In genomic region chr1:179485784-179486540, GRCm38 (mm10) we compare ENCODE assay signal across 16 mouse cellular contexts. TPM values are rescaled to one million over a fixed set of nuclear protein-coding genes. Genes with fewer than 3 reads are reported as not detected.
DNase-seq lines count a peak whose midpoint lies in the region; ATAC-seq lines count a peak whose summit lies in the region.
"Had no signal": no experiment of that assay in that cellular context is flagged by ENCODE, and none has a peak within 500 bp of the region (broad histone marks: within the 10 kb centered on the region; RNA-seq: fewer than 3 reads in every experiment).

No protein-coding gene starts in this region.

- 0 out of 2 replicates have a peak overlapping the region, but pooled peaks have one; percentile 13 for H3K9ac ChIP-seq in forebrain, embryonic 16.5 days (replicated peaks; ENCODE audit: low read depth, low read length)
- no peak overlapping the region for H3K9ac ChIP-seq in forebrain, embryonic 13.5 days
- H3K9ac ChIP-seq in hindbrain, embryonic 16.5 days (ENCODE audit: low read depth, low read length) = no peak overlapping the region
- no peak overlapping the region for H3K9ac ChIP-seq in hindbrain, embryonic 11.5 days (ENCODE audit: low read depth, low read length)
- H3K9ac ChIP-seq: liver, embryonic 15.5 days had no signal

- no peaks in the 10 kb centered on the region for H3K9me3 ChIP-seq in forebrain, embryonic 16.5 days (ENCODE audit: control insufficient read depth, low read length)
- peaks cover 3% of the 10 kb centered on the region for H3K9me3 ChIP-seq in forebrain, embryonic 13.5 days (replicated peaks)
- H3K9me3 ChIP-seq in hindbrain, embryonic 16.5 days (ENCODE audit: control insufficient read depth, low read length) = no peaks in the 10 kb centered on the region
- no peaks in the 10 kb centered on the region for H3K9me3 ChIP-seq in hindbrain, embryonic 11.5 days (ENCODE audit: control insufficient read depth, low read length)
- H3K9me3 ChIP-seq in embryonic facial prominence, embryonic 10.5 days = no peaks in the 10 kb centered on the region
- H3K9me3 ChIP-seq: liver, embryonic 15.5 days had no signal

- H3K4me2 ChIP-seq in forebrain, embryonic 16.5 days (ENCODE audit: low read length) = no peak overlapping the region
- H3K4me2 ChIP-seq in forebrain, embryonic 13.5 days = no peak overlapping the region
- H3K4me2 ChIP-seq in hindbrain, embryonic 16.5 days (ENCODE audit: low read length) = no peak overlapping the region
- H3K4me2 ChIP-seq in hindbrain, embryonic 11.5 days (replicated peaks; ENCODE audit: low read depth, low read length) = no peak overlapping the region
- H3K4me2 ChIP-seq: liver, embryonic 15.5 days had no signal

- DNase-seq in hindbrain, embryonic 11.5 days (ENCODE audit: low spot score) = no peak
- DNase-seq in 416B (ENCODE audit: low read depth) = peak; percentile 41
- no peak for DNase-seq in embryonic facial prominence, embryonic 10.5 days (ENCODE audit: low spot score)
- DNase-seq in urinary bladder, postnatal 4 days (ENCODE audit: low spot score in 2 of 2) = no peak
- DNase-seq in spleen, postnatal 36 days (ENCODE audit: low spot score in 2 of 2) = no peak
- DNase-seq: adrenal gland, postnatal 36 days; B cell, adult 2 months; cerebellum, postnatal 36 days; gastrocnemius, postnatal 36 days; kidney, postnatal 14 days; left cerebral cortex, postnatal 4 days; right cerebral cortex, adult 18-20 months had no signal

- no peaks in the 10 kb centered on the region for H3K36me3 ChIP-seq in forebrain, embryonic 16.5 days (ENCODE audit: control insufficient read depth, insufficient read depth)
- no peaks in the 10 kb centered on the region for H3K36me3 ChIP-seq in forebrain, embryonic 13.5 days (ENCODE audit: poor library complexity, severe bottlenecking)
- no peaks in the 10 kb centered on the region for H3K36me3 ChIP-seq in hindbrain, embryonic 16.5 days (ENCODE audit: control insufficient read depth, insufficient read depth, low read length)
- H3K36me3 ChIP-seq in hindbrain, embryonic 11.5 days (ENCODE audit: control insufficient read depth, insufficient read depth, low read length) = no peaks in the 10 kb centered on the region
- H3K36me3 ChIP-seq in embryonic facial prominence, embryonic 10.5 days (replicated peaks) = no peaks in the 10 kb centered on the region
- H3K36me3 ChIP-seq: liver, embryonic 15.5 days had no signal

- 15% methylated on average over 3 of the region's 3 CpGs for WGBS in forebrain, embryonic 16.5 days
- WGBS in forebrain, embryonic 13.5 days = 24% methylated on average over 3 of the region's 3 CpGs
- WGBS in hindbrain, embryonic 16.5 days = 19% methylated on average over 3 of the region's 3 CpGs
- WGBS in hindbrain, embryonic 11.5 days = 32% methylated on average over 3 of the region's 3 CpGs
- 51% methylated on average over 3 of the region's 3 CpGs for WGBS in embryonic facial prominence, embryonic 10.5 days

- H3K27me3 ChIP-seq in forebrain, embryonic 16.5 days (replicated peaks; ENCODE audit: control insufficient read depth, insufficient read depth, low read length) = no peaks in the 10 kb centered on the region
- H3K27me3 ChIP-seq in forebrain, embryonic 13.5 days = no peaks in the 10 kb centered on the region
- H3K27me3 ChIP-seq in hindbrain, embryonic 16.5 days (replicated peaks; ENCODE audit: control insufficient read depth, insufficient read depth, low read length) = no peaks in the 10 kb centered on the region
- no peaks in the 10 kb centered on the region for H3K27me3 ChIP-seq in hindbrain, embryonic 11.5 days (ENCODE audit: control insufficient read depth, insufficient read depth, low read length)
- H3K27me3 ChIP-seq in embryonic facial prominence, embryonic 10.5 days (replicated peaks; ENCODE audit: low read depth, poor library complexity, severe bottlenecking) = no peaks in the 10 kb centered on the region
- H3K27me3 ChIP-seq: liver, embryonic 15.5 days had no signal

- 0 out of 2 replicates have a peak, but pooled peaks cover 5% of the 10 kb centered on the region for H3K4me1 ChIP-seq in forebrain, embryonic 16.5 days (replicated peaks; ENCODE audit: control insufficient read depth, insufficient read depth, low read length)
- peaks cover 8% of the 10 kb centered on the region for H3K4me1 ChIP-seq in forebrain, embryonic 13.5 days
- peaks cover 1% of the 10 kb centered on the region; the same call in 1 of the 2 replicates for H3K4me1 ChIP-seq in hindbrain, embryonic 16.5 days (ENCODE audit: control insufficient read depth, insufficient read depth, low read depth, low read length)
- H3K4me1 ChIP-seq in hindbrain, embryonic 11.5 days (replicated peaks; ENCODE audit: control insufficient read depth, insufficient read depth, low read length) = no peaks in the 10 kb centered on the region
- peaks cover 12% of the 10 kb centered on the region for H3K4me1 ChIP-seq in embryonic facial prominence, embryonic 10.5 days
- H3K4me1 ChIP-seq: liver, embryonic 15.5 days had no signal

- no peak overlapping the region for H3K4me3 ChIP-seq in forebrain, embryonic 16.5 days (replicated peaks; ENCODE audit: low read length)
- H3K4me3 ChIP-seq in forebrain, embryonic 13.5 days = no peak overlapping the region
- no peak overlapping the region for H3K4me3 ChIP-seq in hindbrain, embryonic 16.5 days (ENCODE audit: low read length)
- H3K4me3 ChIP-seq in hindbrain, embryonic 11.5 days (ENCODE audit: low read depth, low read length) = no peak overlapping the region
- H3K4me3 ChIP-seq in embryonic facial prominence, embryonic 10.5 days = no peak overlapping the region
- H3K4me3 ChIP-seq: liver, embryonic 15.5 days had no signal

- no peak for ATAC-seq in forebrain, embryonic 16.5 days
- ATAC-seq in forebrain, embryonic 13.5 days = no peak
- no peak for ATAC-seq in hindbrain, embryonic 16.5 days
- ATAC-seq in hindbrain, embryonic 11.5 days (ENCODE audit: low FRiP score) = no peak

- no peak overlapping the region for H3K27ac ChIP-seq in forebrain, embryonic 16.5 days (ENCODE audit: low read length)
- H3K27ac ChIP-seq in forebrain, embryonic 13.5 days = no peak overlapping the region
- H3K27ac ChIP-seq in hindbrain, embryonic 16.5 days (ENCODE audit: low read depth, low read length) = peak overlapping the region; percentile 23; the same call in 1 of the 2 replicates
- H3K27ac ChIP-seq in hindbrain, embryonic 11.5 days (ENCODE audit: low read depth, low read length) = no peak overlapping the region
- peak overlapping the region; percentile 51 for H3K27ac ChIP-seq in embryonic facial prominence, embryonic 10.5 days (replicated peaks)
- H3K27ac ChIP-seq: liver, embryonic 15.5 days had no signal

RNA-seq across cellular contexts. Expression of gene Smyd3, which starts 31.9 kb away (rescaled TPM):
- polyA plus RNA-seq in forebrain, embryonic 16.5 days (2015; fragmentation: Nextera tagmentation; extraction: Ambion mirVana) = 29.3 and 29.4 TPM in 2 replicates
- 13.5 and 13.7 TPM in 2 replicates for polyA plus RNA-seq in forebrain, embryonic 13.5 days (2015; fragmentation: Nextera tagmentation; extraction: Ambion mirVana)
- 28.3 and 28.5 TPM in 2 replicates for polyA plus RNA-seq in hindbrain, embryonic 16.5 days (2015; fragmentation: Nextera tagmentation; extraction: Ambion mirVana)
- 14.8 and 16.9 TPM in 2 replicates for polyA plus RNA-seq in hindbrain, embryonic 11.5 days (2014; fragmentation: Nextera tagmentation; extraction: Ambion mirVana)
- polyA plus RNA-seq in embryonic facial prominence, embryonic 10.5 days (2016; fragmentation: Nextera tagmentation; extraction: Ambion mirVana) = 20.7 and 21.5 TPM in 2 replicates

Comparison
In these comparisons a context has a peak if more than half of its experiments do, and no peak if none do; other contexts are left out.
1. H3K27ac ChIP-seq: peak in hindbrain, embryonic 16.5 days (single experiment) and embryonic facial prominence, embryonic 10.5 days (single experiment); none in forebrain, embryonic 16.5 days (single experiment), forebrain, embryonic 13.5 days (single experiment) and hindbrain, embryonic 11.5 days (single experiment).